Mouse (Mus musculus) CD4-positive, CD25-positive, alpha-beta regulatory T cell, adult 4 months (primary cell): ENCODE measurements around the gene Slco2a1. TPM values are rescaled to one million over a fixed set of nuclear protein-coding genes. Genes with fewer than 3 reads are reported as not detected.

Source experiments
- ATAC-seq: one replicate; pipeline ENCODE4 v1.8.0; 2017
- polyA plus RNA-seq, 2 experiments: library from polyadenylated mRNA; unstranded; fragments of 100-300 nt; shearing (Covaris generic); gene quantifications; one replicate each; pipeline ENCODE4 v1.2.1; 2017

Gene Slco2a1
- polyA plus RNA-seq, 2 experiments from 2014 or later = 0.47 to 0.63 TPM

DNA sequence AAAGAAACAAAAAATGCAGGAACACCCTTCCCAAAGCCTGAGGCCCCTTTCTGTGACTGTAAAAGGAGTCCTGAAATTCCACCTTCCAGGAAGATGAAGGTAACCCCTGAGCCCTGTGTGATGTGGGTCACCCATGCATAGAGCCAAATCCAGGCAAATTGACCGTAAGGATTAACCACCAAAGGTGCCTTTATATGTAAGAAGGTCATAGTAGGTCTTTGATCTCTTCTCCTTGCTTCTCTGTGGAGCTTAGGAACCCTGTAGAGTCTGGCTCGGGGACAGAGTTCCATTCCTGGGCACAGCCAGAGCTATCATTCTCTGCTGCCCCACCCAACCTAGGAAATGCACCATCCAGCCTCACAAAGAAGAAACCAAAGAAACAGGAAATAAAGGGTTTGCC, 100.1 kb downstream of the Slco2a1 start:
- ATAC-seq = no peak

GRCm38 (mm10) chr9:103090116-103090875, 101.8 kb downstream of the Slco2a1 start:
- no peak for ATAC-seq

DNA sequence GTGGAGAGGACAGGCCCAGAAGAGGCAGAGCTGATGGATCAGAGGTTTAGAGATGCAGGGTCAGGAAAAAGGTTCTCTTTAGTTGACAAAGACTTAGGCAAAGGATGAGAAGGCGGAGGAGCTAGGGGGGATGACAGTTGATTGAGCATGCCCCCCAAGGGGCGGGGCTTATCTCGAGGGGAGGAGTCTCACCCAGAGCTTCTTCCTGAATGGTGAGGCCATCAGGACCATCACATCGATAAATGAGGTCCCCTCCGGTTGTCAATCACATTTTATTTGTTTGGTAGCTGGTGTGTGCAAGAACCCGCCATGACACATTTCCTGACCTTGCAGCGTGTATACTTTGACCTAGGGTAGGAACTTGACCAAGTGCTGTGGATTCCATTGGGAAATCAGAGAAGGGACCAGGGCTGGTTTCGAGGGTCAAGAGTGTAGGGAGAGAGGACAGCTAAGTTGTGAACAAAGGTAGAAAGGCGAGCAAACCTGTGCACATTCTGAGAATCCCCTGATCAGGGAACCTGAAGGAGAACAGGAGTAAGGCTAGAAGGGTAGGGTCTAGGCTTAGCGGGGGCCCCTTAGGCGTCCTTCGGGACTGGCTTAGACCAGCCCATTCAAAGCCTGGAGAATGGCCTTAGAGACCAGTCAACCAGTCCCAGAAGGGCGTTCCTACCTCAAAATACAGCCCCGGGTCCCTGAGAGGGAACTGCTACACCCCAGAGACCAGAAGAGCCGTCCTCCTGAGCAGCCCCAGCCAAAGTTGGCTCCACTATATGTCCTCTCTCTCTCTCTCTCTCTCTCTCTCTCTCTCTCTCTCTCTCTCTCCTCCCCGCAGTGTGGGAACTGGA, 102.7 kb downstream of the Slco2a1 start:
- no peak for ATAC-seq

- ATAC-seq = peak; percentile 96
Measured at GRCm38 (mm10) chr9:103092248-103092647, 103.7 kb downstream of the Slco2a1 start.

DNA sequence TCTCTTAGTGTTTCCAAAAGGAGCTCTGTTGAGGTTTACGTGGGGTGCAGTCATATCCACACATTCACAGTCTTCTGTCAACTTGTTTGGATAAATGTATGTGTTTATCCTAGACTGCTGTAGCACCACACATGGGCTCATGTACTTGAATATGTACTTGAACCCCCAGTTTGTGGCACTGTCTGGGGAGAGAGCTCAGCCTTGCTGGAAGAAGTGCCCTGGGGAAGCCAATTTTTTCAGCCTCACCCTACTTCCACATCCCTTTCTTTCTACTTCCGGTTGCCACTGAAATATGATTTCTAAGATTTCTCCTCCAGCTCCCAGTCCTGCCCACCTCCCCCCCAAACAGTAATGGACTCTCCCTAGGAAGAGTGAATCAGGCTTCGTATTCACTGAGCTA, 105.2 kb downstream of the Slco2a1 start:
- ATAC-seq = no peak

DNA sequence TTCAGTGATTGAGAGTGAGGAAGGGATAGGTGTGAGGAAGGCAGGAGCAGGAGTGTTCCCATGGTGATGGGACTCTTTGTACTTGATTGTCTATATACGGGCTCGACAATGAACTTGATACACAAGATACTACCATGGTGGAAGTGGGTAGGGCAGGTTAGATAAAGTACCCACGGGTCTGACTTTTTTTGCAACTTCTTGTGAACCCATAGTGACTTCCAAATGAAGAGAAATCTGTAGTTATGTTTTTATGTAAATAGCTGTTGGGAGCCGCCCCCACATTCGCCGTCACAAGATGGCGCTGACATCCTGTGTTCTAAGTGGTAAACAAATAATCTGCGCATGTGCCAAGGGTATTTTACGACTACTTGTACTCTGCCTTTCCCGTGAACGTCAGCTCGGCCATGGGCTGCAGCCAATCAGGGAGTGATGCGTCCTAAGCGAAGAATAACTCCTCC, 119.9 kb downstream of the Slco2a1 start:
- ATAC-seq = peak; percentile 63

GRCm38 (mm10) chr9:103108943-103109670, 120.6 kb downstream of the Slco2a1 start:
- peak; percentile 19 for ATAC-seq

- ATAC-seq = no peak
Measured at GRCm38 (mm10) chr9:103109911-103110310, 121.4 kb downstream of the Slco2a1 start.

- peak; percentile 23 for ATAC-seq
Measured at GRCm38 (mm10) chr9:103110727-103111501, 122.4 kb downstream of the Slco2a1 start.

DNA sequence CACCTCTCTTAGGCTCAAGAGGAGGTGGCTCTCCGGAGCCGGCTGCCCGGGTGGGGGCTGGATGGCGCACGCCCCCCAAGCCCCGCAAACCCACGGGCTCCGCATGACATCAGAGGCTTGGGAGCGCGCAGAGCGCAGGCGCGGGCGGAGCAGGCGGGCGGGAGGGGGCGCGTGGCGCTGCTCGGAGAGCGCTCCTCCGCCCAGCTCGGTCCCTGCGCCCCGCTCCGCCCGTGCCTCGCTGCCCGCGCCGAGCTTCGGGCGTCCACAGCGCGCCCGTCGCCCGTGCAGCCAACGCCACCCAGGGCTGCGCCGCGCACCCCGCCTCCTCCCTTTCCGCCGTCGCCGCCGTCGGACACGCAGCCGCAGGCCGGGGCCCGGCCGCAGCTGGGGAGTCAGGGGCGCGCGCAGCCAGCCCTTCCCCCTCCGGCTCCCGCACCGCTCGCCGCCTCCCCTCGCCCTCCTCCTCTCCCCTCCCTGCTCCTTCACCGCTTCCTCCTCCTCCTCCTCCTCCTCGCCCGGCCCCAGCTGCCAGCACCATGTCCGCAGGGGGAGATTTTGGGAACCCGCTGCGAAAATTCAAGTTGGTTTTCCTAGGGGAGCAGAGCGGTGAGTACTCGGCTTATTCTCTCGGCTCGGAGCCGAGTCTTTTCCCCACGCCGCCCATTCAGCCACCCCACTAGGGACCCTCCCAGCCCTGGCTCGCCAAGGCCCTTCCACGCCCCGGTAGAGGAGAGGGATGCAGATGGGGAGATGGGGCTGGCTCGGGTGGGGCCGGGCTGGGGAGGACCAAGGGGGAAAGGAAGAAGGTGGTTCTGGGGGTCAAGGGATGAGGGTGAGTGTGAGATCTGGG, 123.3 kb downstream of the Slco2a1 start, which contains the start of gene Rab6b:
Rab6b (plus strand) TSS at position 167 of the 850 bp plus-strand sequence.
- ATAC-seq = peak; percentile 29

DNA sequence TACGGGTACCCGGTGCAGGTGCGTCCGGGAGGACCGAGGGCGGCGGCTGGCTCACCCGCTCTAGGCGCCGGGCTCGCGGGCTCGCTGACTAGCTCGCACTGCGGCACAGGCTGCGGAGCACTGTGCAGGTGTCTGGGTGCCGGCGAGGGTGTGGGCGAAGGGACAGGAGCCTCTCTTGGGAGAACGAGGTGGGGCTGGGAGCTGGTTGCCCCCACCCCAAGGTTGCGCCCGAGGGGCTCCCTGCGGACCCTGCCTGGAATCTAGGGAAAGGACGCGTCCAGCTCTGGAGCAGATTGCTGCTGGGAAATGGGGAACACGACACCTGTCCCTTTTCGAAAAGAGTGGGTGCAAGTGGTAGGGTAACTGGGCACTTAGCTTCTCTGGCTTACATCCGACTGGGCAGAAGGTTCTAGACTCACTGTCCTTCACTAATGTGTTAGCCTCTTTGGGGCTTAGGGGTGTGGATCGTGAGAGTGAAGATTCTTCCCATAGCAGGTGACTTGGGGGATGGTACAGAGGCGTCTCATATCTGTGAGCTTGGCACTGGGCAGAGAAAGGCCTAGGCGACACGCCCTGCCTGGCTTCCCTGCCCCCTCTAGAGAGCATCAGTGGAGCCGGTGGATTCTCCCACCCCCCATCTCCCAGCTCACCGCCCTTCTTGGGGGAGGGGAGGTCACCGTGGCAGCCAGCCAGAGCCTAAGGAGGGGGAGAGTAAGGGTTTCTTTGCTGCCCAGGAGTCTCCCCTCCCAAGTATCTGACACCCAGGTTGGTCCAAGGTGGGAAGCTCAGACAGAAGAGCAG, 124.2 kb downstream of the Slco2a1 start:
- peak; percentile 14 for ATAC-seq

DNA sequence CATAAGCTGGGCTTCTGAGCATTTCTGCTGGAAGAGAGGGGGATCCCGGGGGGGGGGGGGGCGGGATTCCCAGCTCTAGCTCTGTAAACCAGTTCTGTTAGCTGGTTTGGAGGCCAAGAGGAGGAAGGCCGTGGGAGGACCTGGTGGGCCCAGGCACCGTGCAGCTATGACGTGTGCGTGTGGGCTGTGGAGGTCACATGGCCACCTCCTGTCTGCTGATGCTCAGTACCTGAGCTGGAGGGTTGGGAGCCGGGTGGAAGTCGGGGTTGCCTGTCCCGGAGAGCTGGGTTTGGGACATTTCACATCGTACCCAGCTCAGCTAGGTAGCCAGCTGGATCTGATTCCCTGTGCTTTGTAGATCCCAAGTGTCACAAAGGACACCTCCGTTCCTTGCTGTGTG, 124.8 kb downstream of the Slco2a1 start:
- ATAC-seq = peak; percentile 23

GRCm38 (mm10) chr9:103114326-103114725, 125.8 kb downstream of the Slco2a1 start:
- ATAC-seq = no peak

GRCm38 (mm10) chr9:103114901-103115300, 126.4 kb downstream of the Slco2a1 start:
- ATAC-seq = no peak

GRCm38 (mm10) chr9:103116941-103117340, 128.4 kb downstream of the Slco2a1 start:
- ATAC-seq = no peak

DNA sequence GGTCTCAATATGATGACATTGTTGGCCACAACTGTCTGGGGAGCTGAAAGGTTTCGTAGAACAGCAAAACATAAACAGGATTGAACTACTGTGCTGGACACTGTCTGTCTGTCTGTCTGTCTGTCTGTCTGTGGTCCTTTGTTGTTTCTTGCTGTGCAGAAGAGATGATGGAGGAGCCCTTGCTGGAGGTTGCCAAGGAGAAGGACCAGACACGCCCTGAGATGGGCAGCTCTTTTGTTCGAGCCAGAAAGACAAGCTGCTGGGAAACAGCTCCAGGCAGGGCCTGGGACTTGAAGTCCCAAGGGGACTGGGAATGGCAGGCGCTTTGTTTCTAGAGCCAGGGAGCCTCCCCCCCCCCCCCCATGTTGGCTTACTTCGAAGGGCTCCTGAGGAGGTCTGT, 129.0 kb downstream of the Slco2a1 start:
- no peak for ATAC-seq

GRCm38 (mm10) chr9:103117951-103118350, 129.4 kb downstream of the Slco2a1 start:
- ATAC-seq = no peak

DNA sequence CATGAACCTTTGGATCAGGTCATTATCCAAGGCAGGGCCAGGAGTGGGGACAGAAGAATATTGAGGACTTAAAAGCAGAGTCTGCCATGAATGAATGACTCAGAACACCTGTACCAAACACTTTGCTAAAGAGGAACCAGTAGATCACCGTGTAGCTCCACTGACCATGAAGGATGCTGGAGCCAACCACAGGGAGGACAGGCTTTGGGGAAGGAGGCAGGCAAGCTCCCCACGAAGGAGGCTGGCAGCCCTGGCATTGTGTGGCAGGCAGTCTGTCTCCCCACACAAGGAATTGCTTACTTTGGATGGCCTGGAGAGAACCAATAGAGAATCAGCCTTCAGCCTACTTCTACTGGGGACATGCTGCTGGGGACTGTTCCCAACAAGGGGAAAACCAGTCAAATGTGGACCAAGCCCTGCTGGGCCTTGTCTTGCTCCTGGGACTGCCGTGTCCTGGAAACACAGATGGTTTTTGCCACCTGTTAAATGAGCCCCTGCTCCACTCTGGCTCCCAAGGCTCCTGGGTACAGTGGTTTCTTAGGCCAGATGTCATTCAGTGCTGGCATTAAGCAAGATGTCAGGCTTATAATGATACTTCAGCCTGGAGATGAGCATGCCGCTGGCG, 130.3 kb downstream of the Slco2a1 start:
- ATAC-seq = no peak

- no peak for ATAC-seq
Measured at GRCm38 (mm10) chr9:103119781-103120180, 131.3 kb downstream of the Slco2a1 start.

DNA sequence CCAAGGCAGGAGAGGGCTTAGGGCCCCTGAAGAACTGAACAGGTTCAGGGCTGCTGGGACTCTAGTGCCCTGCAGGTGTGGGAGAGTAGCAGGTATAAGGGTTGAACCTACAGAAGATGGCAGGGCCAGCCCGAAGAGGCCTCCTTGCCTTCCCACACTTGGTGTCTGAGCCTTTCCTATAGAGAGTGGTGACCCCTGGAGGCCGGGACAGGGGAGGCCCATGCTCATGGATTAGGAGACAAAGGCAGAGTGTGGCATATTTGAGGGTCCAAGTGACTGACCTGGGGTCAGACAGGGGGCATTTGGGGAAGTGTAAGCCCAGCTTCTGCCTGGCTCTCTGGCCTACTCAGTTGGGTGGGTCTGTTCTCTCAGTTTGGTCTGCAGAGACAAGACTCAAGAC, 131.7 kb downstream of the Slco2a1 start:
- no peak for ATAC-seq
